Mouse (Mus musculus) hindbrain, embryonic 12.5 days (tissue): ENCODE data around the gene Pitpnc1. TPM values are rescaled to one million over a fixed set of nuclear protein-coding genes. Genes with fewer than 3 reads are reported as not detected.

Source experiments
- ATAC-seq: fragments of 200-750 bp; cut with Nextera tagmentation; 2 replicates; pipeline ENCODE4 v1.8.0; 2017; ENCODE audit warnings: moderate TSS enrichment; ENCODE audit not compliant: low FRiP score
- H3K27ac ChIP-seq: fragments of 300-500 bp; sonication (generic); 2 replicates; pipeline ENCODE4 v1.5.1; 2016; ENCODE audit warnings: mild to moderate bottlenecking
- H3K27me3 ChIP-seq: fragments of 300-500 bp; sonication (generic); 2 replicates; pipeline ENCODE4 v1.6.1; 2016; ENCODE audit warnings: mild to moderate bottlenecking
- H3K36me3 ChIP-seq: fragments of 300-500 bp; sonication (generic); 2 replicates; pipeline ENCODE4 v1.6.1; 2016; ENCODE audit warnings: mild to moderate bottlenecking
- H3K4me1 ChIP-seq: fragments of 300-500 bp; sonication (generic); 2 replicates; pipeline ENCODE4 v1.6.1; 2016
- H3K4me2 ChIP-seq: fragments of 300-500 bp; sonication (generic); replicated peaks from 2 replicates; pipeline ENCODE4 v1.6.1; 2016; ENCODE audit warnings: mild to moderate bottlenecking
- H3K4me3 ChIP-seq: fragments of 300-500 bp; sonication (generic); 2 replicates; pipeline ENCODE4 v1.5.1; 2016; ENCODE audit warnings: mild to moderate bottlenecking
- H3K9ac ChIP-seq: fragments of 300-500 bp; sonication (generic); 2 replicates; pipeline ENCODE4 v1.6.1; 2016; ENCODE audit warnings: mild to moderate bottlenecking, moderate library complexity
- H3K9me3 ChIP-seq: fragments of 300-500 bp; sonication (generic); replicated peaks from 2 replicates; pipeline ENCODE4 v1.6.1; 2016; ENCODE audit warnings: mild to moderate bottlenecking
- WGBS: fragments of 180-500 bp; shearing (Covaris S2); methylation state at CpG from one replicate; pipeline ENCODE4 v1.1.7; 2016; 5-methylcytosine and 5-hydroxymethylcytosine counted together
- polyA plus RNA-seq: library from polyadenylated mRNA; unstranded; fragments of >200 nt; fragmentation: Nextera tagmentation; extraction: Ambion mirVana; gene quantifications from 2 replicates; pipeline ENCODE4 v1.2.1, GENCODE M21; 2016

Pitpnc1 gene
- polyA plus RNA-seq, 1 experiment from 2014 or later, result 36.5 TPM

GRCm38 (mm10) chr11:107370476-107370875 is 100.0 kb downstream of the Pitpnc1 start:
- 87% methylated on average over 3 of the region's 3 CpGs for WGBS
- H3K4me2 ChIP-seq, result no peak overlapping the region
- no peaks in the 10 kb centered on the region for H3K27me3 ChIP-seq
- no peak overlapping the region for H3K4me3 ChIP-seq
- H3K27ac ChIP-seq, result no peak overlapping the region
- H3K9me3 ChIP-seq, result no peaks in the 10 kb centered on the region
- no peak for ATAC-seq
- H3K36me3 ChIP-seq, result no peaks in the 10 kb centered on the region
- peaks cover 12% of the 10 kb centered on the region; the same call in 1 of the 2 replicates for H3K4me1 ChIP-seq
- no peak overlapping the region for H3K9ac ChIP-seq

GRCm38 (mm10) chr11:107369661-107370060 is 100.8 kb downstream of the Pitpnc1 start:
- Histone ChIP-seq H3K9ac (no peak overlapping the region), H3K4me3 (no peak overlapping the region), H3K27me3 (no peaks in the 10 kb centered on the region), H3K36me3 (no peaks in the 10 kb centered on the region), H3K9me3 (no peaks in the 10 kb centered on the region), H3K27ac (no peak overlapping the region), H3K4me1 (0 out of 2 replicates have a peak, but pooled peaks cover 15% of the 10 kb centered on the region), H3K4me2 (no peak overlapping the region)
- 94% methylated on average over 6 of the region's 6 CpGs for WGBS
- no peak for ATAC-seq

- Histone ChIP-seq H3K9me3 (no peaks in the 10 kb centered on the region), H3K4me2 (no peak overlapping the region), H3K9ac (no peak overlapping the region), H3K36me3 (no peaks in the 10 kb centered on the region), H3K27me3 (no peaks in the 10 kb centered on the region), H3K4me3 (no peak overlapping the region), H3K27ac (no peak overlapping the region), H3K4me1 (0 out of 2 replicates have a peak, but pooled peaks cover 8% of the 10 kb centered on the region)
- no peak for ATAC-seq
- WGBS, result 74% methylated on average over 13 of the region's 13 CpGs
These were observed 104.4 kb downstream of the Pitpnc1 start for GRCm38 (mm10) chr11:107365938-107366712.

GRCm38 (mm10) chr11:107358695-107359094 is 111.8 kb downstream of the Pitpnc1 start:
- peaks cover 15% of the 10 kb centered on the region for H3K4me1 ChIP-seq
- H3K4me3 ChIP-seq, result no peak overlapping the region
- no peak overlapping the region for H3K9ac ChIP-seq
- no peak for ATAC-seq
- no peaks in the 10 kb centered on the region for H3K27me3 ChIP-seq
- no peaks in the 10 kb centered on the region for H3K36me3 ChIP-seq
- no peak overlapping the region for H3K4me2 ChIP-seq
- peak overlapping the region; percentile 52; the same call in 1 of the 2 replicates for H3K27ac ChIP-seq
- WGBS, result 70% methylated on average over 5 of the region's 5 CpGs
- no peaks in the 10 kb centered on the region for H3K9me3 ChIP-seq

- Histone ChIP-seq H3K4me3 (no peak overlapping the region), H3K36me3 (no peaks in the 10 kb centered on the region), H3K4me2 (no peak overlapping the region), H3K9ac (no peak overlapping the region), H3K27me3 (no peaks in the 10 kb centered on the region), H3K4me1 (peaks cover 15% of the 10 kb centered on the region), H3K27ac (no peak overlapping the region), H3K9me3 (no peaks in the 10 kb centered on the region)
- ATAC-seq, result no peak
- WGBS, result 73% methylated on average over 7 of the region's 7 CpGs
These were observed 114.3 kb downstream of the Pitpnc1 start for GRCm38 (mm10) chr11:107356224-107356623.

- H3K9ac ChIP-seq, result no peak overlapping the region
- H3K4me2 ChIP-seq, result no peak overlapping the region
- H3K27ac ChIP-seq, result no peak overlapping the region
- no peaks in the 10 kb centered on the region for H3K36me3 ChIP-seq
- no peak for ATAC-seq
- peaks cover 15% of the 10 kb centered on the region for H3K4me1 ChIP-seq
- H3K27me3 ChIP-seq, result no peaks in the 10 kb centered on the region
- H3K4me3 ChIP-seq, result no peak overlapping the region
- H3K9me3 ChIP-seq, result no peaks in the 10 kb centered on the region
- 57% methylated on average over 3 of the region's 3 CpGs for WGBS
These were observed 115.0 kb downstream of the Pitpnc1 start for GRCm38 (mm10) chr11:107355526-107355925.

GRCm38 (mm10) chr11:107354499-107355143 is 115.9 kb downstream of the Pitpnc1 start:
- H3K4me1 ChIP-seq, result peaks cover 15% of the 10 kb centered on the region
- no peaks in the 10 kb centered on the region for H3K27me3 ChIP-seq
- no peaks in the 10 kb centered on the region for H3K9me3 ChIP-seq
- no peak overlapping the region for H3K9ac ChIP-seq
- H3K4me3 ChIP-seq, result no peak overlapping the region
- WGBS, result 85% methylated on average over 8 of the region's 8 CpGs
- H3K36me3 ChIP-seq, result no peaks in the 10 kb centered on the region
- no peak overlapping the region for H3K4me2 ChIP-seq
- no peak for ATAC-seq
- no peak overlapping the region for H3K27ac ChIP-seq

GRCm38 (mm10) chr11:107352596-107352995 is 117.9 kb downstream of the Pitpnc1 start:
- H3K27ac ChIP-seq, result no peak overlapping the region
- no peak for ATAC-seq
- no peaks in the 10 kb centered on the region for H3K36me3 ChIP-seq
- H3K9me3 ChIP-seq, result no peaks in the 10 kb centered on the region
- no peak overlapping the region for H3K4me3 ChIP-seq
- H3K9ac ChIP-seq, result no peak overlapping the region
- H3K4me1 ChIP-seq, result peaks cover 10% of the 10 kb centered on the region
- H3K27me3 ChIP-seq, result no peaks in the 10 kb centered on the region
- no peak overlapping the region for H3K4me2 ChIP-seq
- WGBS, result 9% methylated on average over 7 of the region's 7 CpGs

GRCm38 (mm10) chr11:107349756-107350155 is 120.7 kb downstream of the Pitpnc1 start:
- 89% methylated on average over 7 of the region's 7 CpGs for WGBS
- H3K4me2 ChIP-seq, result no peak overlapping the region
- no peaks in the 10 kb centered on the region for H3K36me3 ChIP-seq
- no peaks in the 10 kb centered on the region for H3K27me3 ChIP-seq
- H3K27ac ChIP-seq, result no peak overlapping the region
- H3K4me1 ChIP-seq, result no peaks in the 10 kb centered on the region
- H3K9me3 ChIP-seq, result no peaks in the 10 kb centered on the region
- H3K9ac ChIP-seq, result no peak overlapping the region
- no peak for ATAC-seq
- H3K4me3 ChIP-seq, result no peak overlapping the region

GRCm38 (mm10) chr11:107343031-107343430 is 127.5 kb downstream of the Pitpnc1 start:
- Histone ChIP-seq H3K9me3 (no peaks in the 10 kb centered on the region), H3K27ac (no peak overlapping the region), H3K4me1 (peaks cover 14% of the 10 kb centered on the region), H3K27me3 (no peaks in the 10 kb centered on the region), H3K36me3 (no peaks in the 10 kb centered on the region), H3K9ac (no peak overlapping the region), H3K4me3 (no peak overlapping the region), H3K4me2 (no peak overlapping the region)
- ATAC-seq, result no peak
- 77% methylated on average over 4 of the region's 4 CpGs for WGBS

GRCm38 (mm10) chr11:107342432-107342831 is 128.1 kb downstream of the Pitpnc1 start:
- peaks cover 19% of the 10 kb centered on the region for H3K4me1 ChIP-seq
- H3K36me3 ChIP-seq, result no peaks in the 10 kb centered on the region
- no peak overlapping the region for H3K4me3 ChIP-seq
- H3K4me2 ChIP-seq, result no peak overlapping the region
- WGBS, result 92% methylated on average over 1 of the region's 1 CpGs
- H3K9me3 ChIP-seq, result no peaks in the 10 kb centered on the region
- H3K9ac ChIP-seq, result no peak overlapping the region
- no peak for ATAC-seq
- H3K27me3 ChIP-seq, result no peaks in the 10 kb centered on the region
- H3K27ac ChIP-seq, result no peak overlapping the region

GRCm38 (mm10) chr11:107341293-107341692 is 129.2 kb downstream of the Pitpnc1 start:
- ATAC-seq, result peak; percentile 68
- H3K4me1 ChIP-seq, result peaks cover 22% of the 10 kb centered on the region
- no peaks in the 10 kb centered on the region for H3K9me3 ChIP-seq
- no peaks in the 10 kb centered on the region for H3K36me3 ChIP-seq
- 0 out of 2 replicates have a peak overlapping the region, but pooled peaks have one; percentile 3 for H3K9ac ChIP-seq
- H3K27me3 ChIP-seq, result no peaks in the 10 kb centered on the region
- peak overlapping the region; percentile 23; the same call in 1 of the 2 replicates for H3K27ac ChIP-seq
- no peak overlapping the region for H3K4me2 ChIP-seq
- no peak overlapping the region for H3K4me3 ChIP-seq
- 41% methylated on average over 15 of the region's 15 CpGs for WGBS
